Mouse (Mus musculus) cortical plate, adult 2 months (tissue): ENCODE results near the gene Tmem183a. TPM values are rescaled to one million over a fixed set of nuclear protein-coding genes. Genes with fewer than 3 reads are reported as not detected.
A peak's percentile ranks its signal among the peaks of the same experiment; 100 is the strongest.

Experiments used
- H3K27ac ChIP-seq: fragments of 200-500 bp; 2 replicates; pipeline ENCODE4 v1.5.1; 2012; ENCODE audit warnings: low read length, control low read depth, inconsistent platforms; ENCODE audit not compliant: insufficient read depth
- H3K4me1 ChIP-seq: fragments of 200-500 bp; 2 replicates; pipeline ENCODE4 v1.6.1; 2011; ENCODE audit warnings: low read length; ENCODE audit not compliant: control insufficient read depth, insufficient read depth
- H3K4me3 ChIP-seq: fragments of 200-500 bp; 2 replicates; pipeline ENCODE4 v1.5.1; 2011; ENCODE audit warnings: mild to moderate bottlenecking, low read length, control low read depth; ENCODE audit not compliant: insufficient read depth
- CTCF ChIP-seq: fragments of 200-500 bp; IDR thresholded peaks from 2 replicates; pipeline ENCODE4 v1.5.1; 2011; ENCODE audit warnings: mild to moderate bottlenecking, control low read depth, low read length; ENCODE audit not compliant: insufficient read depth; ENCODE audit errors: extremely low read depth
- POLR2A ChIP-seq: fragments of 200-500 bp; IDR thresholded peaks from 2 replicates; pipeline ENCODE4 v1.6.1; 2011; ENCODE audit warnings: mild to moderate bottlenecking, low read length, control low read depth; ENCODE audit not compliant: insufficient read depth; ENCODE audit errors: extremely low read depth
- polyA plus RNA-seq: library from polyadenylated mRNA; depleted of rRNA; stranded (reverse); fragments of >200 nt; gene quantifications from 2 replicates; pipeline ENCODE4 v1.2.3, GENCODE M21; 2012

Tmem183a gene
- polyA plus RNA-seq, 1 experiment: 56.2 TPM

GRCm38 (mm10) chr1:134347791-134348190, 14.0 kb downstream of the Tmem183a start:
- Histone ChIP-seq H3K27ac (no peak overlapping the region), H3K4me3 (no peak overlapping the region), H3K4me1 (peaks cover 5% of the 10 kb centered on the region)
- TF ChIP-seq CTCF: no peak
- no peak for TF ChIP-seq POLR2A

DNA sequence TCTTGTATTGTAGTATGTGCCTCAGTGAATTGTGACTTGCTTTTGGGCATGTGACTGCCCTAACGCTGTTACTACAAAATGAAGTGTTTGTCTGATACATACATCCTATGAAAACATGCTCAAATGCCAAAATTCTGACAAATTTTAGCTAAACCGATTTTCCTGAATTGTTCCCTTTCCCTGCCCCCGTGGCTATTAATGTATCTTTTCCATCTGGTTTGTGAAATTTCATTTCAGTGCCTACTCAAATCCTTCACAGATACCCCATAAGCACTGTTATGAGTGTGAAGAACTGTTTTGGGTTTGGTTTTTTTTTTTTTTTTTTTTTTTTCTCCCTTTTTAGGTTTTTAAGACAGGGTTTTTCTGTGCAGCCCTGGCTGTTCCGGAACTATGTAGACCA, 16.7 kb downstream of the Tmem183a start:
- Histone ChIP-seq H3K4me3 (peak overlapping the region; percentile 55; the same call in 1 of the 2 replicates), H3K4me1 (peaks cover 5% of the 10 kb centered on the region), H3K27ac (peak overlapping the region; percentile 78; the same call in 1 of the 2 replicates)
- no peak for TF ChIP-seq POLR2A
- TF ChIP-seq CTCF: no peak

DNA sequence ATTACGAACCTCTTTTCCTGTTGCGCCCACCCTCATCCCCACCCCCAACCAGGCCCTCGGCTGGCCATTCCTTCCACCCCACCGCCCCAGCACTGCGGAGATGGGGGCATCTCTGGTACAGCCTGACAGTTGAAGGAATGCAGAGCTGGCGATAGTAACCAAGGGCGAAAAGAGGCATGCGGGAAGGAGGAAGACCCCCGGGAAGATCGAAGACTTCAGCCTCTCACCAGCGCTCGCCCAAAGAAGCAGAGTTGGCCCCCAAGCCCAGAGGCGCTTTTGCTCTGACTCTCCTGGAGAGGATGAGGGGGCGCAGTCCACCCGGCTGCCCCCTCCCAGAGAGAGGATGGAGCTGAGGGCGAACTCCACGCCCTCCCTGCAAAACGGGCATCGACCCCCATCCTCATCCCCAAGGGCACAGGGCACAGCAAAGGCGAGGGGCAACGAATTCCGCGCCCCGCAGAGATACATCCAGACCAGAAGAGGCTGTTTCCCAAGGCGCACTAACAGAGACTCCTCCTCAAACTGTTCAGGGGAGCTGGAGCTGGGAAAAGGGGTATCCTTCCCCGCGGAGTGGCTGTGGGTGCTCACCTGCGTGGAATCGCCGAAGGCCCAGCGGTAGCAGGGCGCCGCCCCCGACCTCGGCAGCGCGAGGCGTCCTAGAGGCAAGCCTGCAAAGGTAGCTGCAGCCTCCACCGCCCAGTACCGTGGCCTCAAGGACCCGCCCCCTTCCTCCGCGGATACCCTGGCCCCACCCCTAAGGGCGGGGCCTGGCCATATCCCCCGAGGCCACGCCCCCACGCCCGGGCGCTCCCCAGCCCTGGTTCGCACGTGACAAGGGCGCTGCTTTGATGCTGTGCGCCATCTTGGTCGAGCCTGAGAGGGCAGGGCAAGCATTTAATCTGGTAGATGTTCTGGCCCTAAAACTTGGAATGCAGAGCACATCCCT, 17.5 kb downstream of the Tmem183a start:
- Histone ChIP-seq H3K4me1 (peaks cover 5% of the 10 kb centered on the region), H3K27ac (peak overlapping the region; percentile 78), H3K4me3 (peak overlapping the region; percentile 55)
- no peak for TF ChIP-seq CTCF
- TF ChIP-seq POLR2A: peak; percentile 67; the same call in 1 of the 2 replicates

DNA sequence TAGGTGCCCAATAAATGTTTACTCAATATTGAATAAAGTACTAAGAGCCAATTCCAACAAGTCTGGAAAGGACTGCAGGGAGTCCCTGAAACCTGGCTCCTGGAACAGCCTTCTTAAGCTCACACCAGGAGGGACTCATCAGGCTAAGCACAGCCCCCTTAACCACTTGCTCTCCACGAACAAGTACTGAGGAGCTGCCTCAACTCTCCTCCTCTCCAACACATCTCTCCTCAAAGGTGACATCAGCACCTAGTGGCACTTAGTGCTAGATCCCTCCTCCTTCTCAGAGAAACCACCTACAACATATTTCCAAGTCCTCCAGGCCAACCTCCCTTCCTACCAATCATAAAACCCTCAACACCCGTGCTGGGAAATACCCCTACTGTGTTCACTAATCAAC, 18.2 kb downstream of the Tmem183a start:
- TF ChIP-seq POLR2A (no peak), CTCF (no peak)
- peak overlapping the region; percentile 55 for H3K4me3 ChIP-seq
- peaks cover 5% of the 10 kb centered on the region for H3K4me1 ChIP-seq
- no peak overlapping the region for H3K27ac ChIP-seq

DNA sequence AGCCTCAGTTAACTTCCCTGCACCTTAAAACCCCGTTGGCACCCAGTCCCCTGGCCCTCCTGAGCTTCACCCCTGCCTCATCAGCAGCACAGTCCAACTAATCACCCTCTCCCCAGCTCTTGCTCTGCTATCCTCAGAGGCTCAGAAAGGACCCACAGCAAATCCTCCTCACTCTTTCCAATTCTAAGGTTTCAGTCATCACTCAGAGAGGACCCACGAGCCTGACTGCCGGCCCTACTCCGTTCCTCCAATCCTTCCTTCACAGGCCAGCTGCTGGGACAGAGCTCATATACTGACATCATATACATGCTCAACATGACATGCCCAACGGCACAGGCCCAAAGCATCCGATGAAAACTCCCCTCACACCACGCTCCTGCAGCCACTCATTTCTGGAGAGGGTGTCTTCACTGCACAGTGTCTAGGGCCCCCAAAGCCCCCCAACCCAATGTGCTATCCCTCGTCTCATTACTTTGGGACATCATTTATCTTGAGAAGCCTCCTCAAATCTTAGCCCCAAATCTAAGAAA, 18.9 kb downstream of the Tmem183a start:
- Histone ChIP-seq H3K4me3 (peak overlapping the region; percentile 55), H3K4me1 (peaks cover 5% of the 10 kb centered on the region), H3K27ac (no peak overlapping the region)
- TF ChIP-seq CTCF (no peak), POLR2A (no peak)

DNA sequence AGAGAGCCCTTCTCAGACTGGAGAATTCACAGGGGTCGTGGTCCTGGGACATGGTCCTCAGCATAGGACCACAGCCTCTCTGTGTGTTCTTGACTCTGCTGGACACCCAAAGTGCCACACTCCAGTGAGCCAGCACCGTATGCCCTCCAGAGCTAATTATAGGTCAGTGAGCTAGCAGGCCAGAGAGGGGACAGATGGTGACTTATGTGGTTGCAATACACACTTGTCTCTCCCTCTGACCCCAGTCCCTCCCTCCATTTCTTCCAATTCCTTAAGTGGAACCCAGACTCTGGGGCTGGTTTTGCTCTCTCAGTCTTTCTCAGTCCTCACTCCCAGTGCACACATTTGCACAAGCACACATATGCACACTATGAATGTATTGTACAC, 19.5 kb downstream of the Tmem183a start:
- Histone ChIP-seq H3K27ac (no peak overlapping the region), H3K4me3 (peak overlapping the region; percentile 55; the same call in 1 of the 2 replicates), H3K4me1 (peaks cover 5% of the 10 kb centered on the region)
- TF ChIP-seq CTCF (no peak), POLR2A (no peak)

DNA sequence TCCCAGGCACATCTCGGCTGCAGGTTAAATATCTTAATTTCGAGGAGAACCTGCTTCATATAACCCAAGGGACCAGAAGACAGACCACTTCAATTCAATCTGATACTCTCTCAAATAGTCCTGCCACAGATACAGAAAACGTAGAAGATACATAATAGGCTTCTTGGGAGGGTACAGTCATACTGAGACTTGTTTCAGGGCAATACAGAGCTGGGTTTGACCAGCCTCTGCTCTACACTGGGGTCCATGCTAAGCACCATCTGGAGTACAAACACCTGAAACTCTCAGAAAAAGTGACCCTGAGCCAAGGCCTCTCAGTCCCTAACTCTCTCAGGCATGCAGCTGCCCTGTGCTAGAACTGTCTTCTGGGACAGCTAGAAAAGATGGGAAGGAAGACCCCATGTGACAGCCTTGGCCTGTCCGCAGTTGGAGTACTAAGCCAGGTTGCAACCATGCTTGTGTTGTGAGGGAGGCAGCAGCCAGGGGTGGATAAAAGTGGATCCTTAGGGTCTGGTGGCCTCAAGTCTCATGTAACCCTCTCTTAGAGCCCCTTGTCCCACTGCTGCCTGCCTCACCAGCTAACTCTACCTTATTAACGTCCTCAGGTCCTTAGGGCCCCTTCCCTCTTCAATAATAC, 20.0 kb downstream of the Tmem183a start:
- no peak for TF ChIP-seq CTCF
- TF ChIP-seq POLR2A: no peak
- Histone ChIP-seq H3K27ac (no peak overlapping the region), H3K4me1 (peaks cover 5% of the 10 kb centered on the region), H3K4me3 (no peak overlapping the region)

GRCm38 (mm10) chr1:134339757-134340619, 21.8 kb downstream of the Tmem183a start:
- Histone ChIP-seq H3K27ac (no peak overlapping the region), H3K4me1 (peaks cover 4% of the 10 kb centered on the region; the same call in 1 of the 2 replicates), H3K4me3 (no peak overlapping the region)
- no peak for TF ChIP-seq CTCF
- TF ChIP-seq POLR2A: no peak

GRCm38 (mm10) chr1:134339162-134339561, 22.6 kb downstream of the Tmem183a start:
- Histone ChIP-seq H3K27ac (no peak overlapping the region), H3K4me3 (no peak overlapping the region), H3K4me1 (peaks cover 2% of the 10 kb centered on the region; the same call in 1 of the 2 replicates)
- no peak for TF ChIP-seq CTCF
